Mouse (Mus musculus) kidney, postnatal 14 days (tissue): ENCODE data around the gene Cby1.
"Not testable (repeated sequence)": the region's sequence is repeated elsewhere in the genome, so short reads cannot be mapped to it uniquely, and the experiment has no call there.

Source experiments
- DNase-seq: peaks from one replicate; pipeline ENCODE4 v3.0.0; 2022; ENCODE audit warnings: mixed read lengths

Gene Cby1

GRCm38 (mm10) chr15:79658531-79659375 is at the start of gene Cby1, which contains the start of gene Fam227a:
Gene Cby1, plus strand, starts transcription at chr15:79659199.
Gene Fam227a, minus strand, starts transcription at chr15:79658956.
- DNase-seq = peak; percentile 97

DNA sequence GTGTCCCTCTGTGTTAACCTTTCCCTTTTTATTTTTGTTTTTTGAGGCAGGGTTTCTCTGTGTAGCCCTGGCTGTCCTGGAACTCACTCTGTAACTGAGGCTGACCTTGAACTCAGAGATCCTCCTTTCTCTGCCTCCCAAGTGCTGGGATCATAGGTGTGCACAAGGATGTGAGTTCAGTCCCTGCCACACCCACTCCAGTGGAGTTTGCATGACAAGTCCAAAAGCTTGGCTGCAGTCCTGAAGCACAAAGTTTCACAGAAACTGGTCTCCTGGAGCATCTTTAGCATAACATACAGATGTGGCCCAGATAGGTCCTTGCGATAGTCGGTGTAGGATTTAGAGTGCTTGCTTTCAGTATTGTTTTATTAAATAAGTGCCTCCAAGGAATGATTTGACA is 49.8 kb upstream of the Cby1 start:
- DNase-seq = no peak

- DNase-seq = no peak
Measured at GRCm38 (mm10) chr15:79615501-79615900, 43.5 kb upstream of the Cby1 start.

DNA sequence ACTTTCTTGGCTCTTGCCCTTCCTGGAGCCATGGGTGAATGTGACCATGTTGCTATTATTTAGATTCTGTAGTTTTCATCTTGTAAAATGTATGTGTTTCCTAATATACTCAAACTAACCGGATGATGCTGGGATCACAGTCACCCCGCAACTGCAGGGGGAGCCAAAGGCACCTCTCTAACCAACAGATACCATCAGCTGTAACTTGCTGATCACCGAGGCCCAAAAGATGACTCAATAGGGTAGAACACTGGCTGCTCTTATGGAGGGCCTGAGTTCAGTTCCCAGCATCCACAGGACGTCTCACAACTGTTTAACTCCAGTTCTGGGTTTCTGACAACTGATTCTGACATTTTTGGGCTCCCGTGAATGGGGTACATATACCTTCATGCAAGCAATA is 42.3 kb upstream of the Cby1 start:
- DNase-seq = no peak

DNA sequence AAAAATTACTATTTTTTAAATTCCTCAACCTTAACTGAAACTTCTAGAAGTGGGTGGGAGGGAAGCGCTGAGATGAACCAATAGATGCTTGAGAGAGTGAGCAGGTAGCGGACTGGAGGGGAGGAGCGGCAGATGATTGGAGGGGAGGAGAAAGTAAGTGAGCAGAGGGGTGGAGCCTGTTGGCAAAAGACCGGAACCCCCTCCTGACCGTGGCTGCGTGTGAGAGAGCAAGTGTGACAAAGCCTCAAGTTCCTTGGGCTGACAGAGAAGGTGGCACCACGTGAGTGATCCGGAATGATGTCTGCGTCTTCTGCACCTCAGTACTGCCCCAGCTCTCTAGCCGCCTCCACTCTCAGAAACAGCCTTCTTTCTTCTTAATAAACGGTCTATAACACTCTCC is 41.9 kb upstream of the Cby1 start:
- no peak for DNase-seq

DNA sequence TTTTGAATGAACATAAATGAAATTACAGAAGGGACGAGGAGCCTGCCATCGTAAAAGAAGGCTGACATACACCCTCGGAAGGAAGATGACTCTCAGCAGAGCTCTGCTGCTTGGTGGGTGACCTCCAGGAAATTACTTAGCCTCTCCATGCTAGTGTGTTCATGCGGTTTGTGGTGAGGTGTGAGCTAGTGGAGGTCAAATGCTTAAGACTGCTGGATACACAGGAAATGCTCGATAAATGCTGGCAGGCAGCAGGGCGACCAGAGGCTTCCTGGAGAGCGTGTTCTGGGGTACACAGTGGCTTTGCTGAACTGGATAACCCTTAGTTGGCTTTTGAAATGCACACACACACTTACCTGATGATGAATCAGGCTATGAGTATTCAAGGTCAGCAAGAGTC is 40.5 kb upstream of the Cby1 start:
- no peak for DNase-seq

DNA sequence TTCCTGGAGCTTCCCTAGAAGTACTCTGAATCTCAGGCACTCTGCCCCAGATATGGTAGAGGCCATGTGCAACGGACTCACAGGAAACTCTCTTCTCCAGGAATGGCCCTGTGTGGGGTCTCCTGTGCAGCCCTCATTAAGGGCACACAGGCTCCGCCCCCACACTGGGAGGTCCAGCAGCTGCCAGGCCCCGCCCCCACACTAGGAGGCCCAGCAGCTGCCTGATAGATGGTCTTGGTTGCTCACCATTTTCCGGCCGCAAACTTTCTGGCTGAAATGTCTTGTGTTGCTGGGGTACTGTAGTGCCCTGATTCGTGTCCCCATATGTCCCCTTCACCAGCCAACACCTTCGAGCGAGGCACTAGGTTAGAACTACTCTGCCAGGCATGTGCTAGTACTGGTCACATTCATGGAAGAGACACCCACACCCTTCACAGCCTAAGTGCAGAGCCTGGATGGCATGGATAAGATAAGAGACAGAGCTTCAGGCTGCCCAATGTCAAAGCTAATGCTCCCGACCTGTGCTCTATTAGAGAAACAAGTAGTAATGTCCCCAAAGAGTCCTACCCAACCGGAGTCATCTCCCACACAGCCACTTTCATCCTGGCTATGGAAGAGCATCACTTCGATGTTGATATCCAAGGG is 39.1 kb upstream of the Cby1 start:
- no peak for DNase-seq

DNA sequence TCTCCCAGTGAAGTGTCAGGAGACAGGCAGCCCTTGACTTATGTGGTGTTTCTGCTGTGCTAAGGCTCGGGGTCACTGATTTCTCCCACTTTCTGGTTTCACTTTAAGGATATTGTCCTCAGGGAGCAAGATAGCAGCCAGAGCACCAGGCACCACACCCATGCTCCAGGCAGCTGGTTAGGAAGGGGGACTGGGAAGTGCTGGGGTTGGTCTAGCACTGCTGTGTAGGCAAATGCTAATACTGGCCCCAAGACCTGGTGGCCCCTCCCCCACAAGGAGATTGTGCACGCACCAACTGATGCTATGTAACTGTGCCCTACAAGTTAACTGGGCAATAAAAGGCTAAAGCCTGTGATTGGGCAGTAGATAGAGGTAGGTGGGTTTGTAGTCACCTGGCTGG is 28.5 kb upstream of the Cby1 start:
- DNase-seq = no peak

GRCm38 (mm10) chr15:79641135-79641817 is 17.7 kb upstream of the Cby1 start:
- no peak for DNase-seq

DNA sequence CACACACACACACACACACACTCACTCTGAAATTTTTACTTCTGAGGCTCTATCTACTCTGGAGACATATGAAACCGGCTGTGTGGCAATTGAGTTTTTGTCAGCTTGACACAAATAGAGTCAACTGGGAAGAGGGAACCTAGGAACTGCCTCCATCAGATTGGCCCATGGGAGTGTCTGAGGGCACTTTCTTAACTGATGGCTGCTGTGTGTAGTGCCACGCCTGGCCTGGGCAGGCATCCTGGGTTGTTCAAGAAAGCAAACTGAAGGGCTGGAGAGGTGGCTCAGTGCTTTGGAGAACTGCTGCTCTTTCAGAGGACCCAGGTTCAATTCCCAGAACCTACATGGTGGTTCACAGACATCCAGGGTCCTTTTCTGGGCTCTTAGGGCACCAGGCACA is 13.5 kb upstream of the Cby1 start:
- no peak for DNase-seq

GRCm38 (mm10) chr15:79648130-79648529 is 10.9 kb upstream of the Cby1 start:
- DNase-seq = no peak

DNA sequence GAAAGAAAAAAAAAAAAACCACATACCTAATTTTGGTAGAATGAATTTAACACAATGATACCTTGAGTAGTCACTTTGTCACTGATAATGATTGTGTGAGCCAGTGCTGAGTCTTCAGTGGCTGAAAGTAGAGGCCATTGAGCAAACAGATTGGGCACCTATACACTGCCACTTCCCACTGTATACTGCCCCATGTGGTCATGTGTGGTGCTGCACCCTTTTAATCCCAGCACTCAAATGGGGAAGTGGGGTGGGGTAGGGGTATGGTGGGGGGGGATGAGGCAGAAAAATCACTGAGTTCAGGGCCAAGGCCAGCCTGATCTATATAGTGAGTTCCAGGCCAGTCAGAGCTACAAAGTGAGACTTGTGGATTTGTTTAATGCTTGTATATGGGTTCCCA is 8.4 kb upstream of the Cby1 start:
- DNase-seq = peak; percentile 35

- no peak for DNase-seq
Measured at GRCm38 (mm10) chr15:79651481-79651880, 7.5 kb upstream of the Cby1 start.

- DNase-seq = no peak
Measured at GRCm38 (mm10) chr15:79656451-79656850, 2.5 kb upstream of the Cby1 start.

GRCm38 (mm10) chr15:79657837-79658530 is 1.0 kb upstream of the Cby1 start:
- DNase-seq = peak; percentile 87

GRCm38 (mm10) chr15:79661852-79662251 is 2.9 kb downstream of the Cby1 start:
- DNase-seq = no peak

DNA sequence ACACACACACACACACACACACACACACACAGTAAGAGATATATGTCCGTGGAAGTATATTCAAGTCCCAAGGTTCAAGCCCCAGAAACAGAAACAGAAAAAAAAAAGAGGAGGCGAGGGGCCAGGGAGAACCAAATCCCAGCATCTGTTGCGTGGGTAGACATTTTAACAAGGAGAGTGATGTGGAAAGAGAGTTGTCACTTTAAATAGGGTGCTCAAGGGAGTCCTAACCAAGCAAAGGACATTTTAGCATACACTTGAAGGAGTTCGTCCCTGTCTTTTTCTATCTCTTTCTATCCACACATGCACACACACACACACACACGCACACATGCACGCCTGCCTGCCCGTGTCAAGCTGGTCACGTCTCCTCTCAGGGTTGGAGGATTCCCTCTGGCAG is 5.7 kb downstream of the Cby1 start:
- no peak for DNase-seq

DNA sequence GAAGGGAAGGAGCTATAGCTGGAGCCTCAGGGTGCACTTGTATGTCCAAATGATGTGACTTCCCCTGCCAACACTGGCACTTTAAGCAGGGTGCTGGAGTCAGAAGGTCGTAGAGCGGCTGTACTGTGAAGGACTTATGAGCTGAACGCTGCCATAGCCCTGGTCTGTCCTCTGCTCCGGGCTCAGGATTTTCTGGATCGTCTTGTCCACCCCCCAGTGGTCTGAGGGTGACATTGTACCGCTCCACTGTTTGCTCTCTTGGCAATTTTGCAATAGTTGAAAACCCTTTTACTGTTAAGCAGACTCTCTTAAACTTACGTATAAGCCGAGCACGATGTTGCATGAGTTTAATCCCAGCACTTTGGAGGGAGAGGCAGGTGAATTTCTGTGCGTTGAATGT is 10.2 kb downstream of the Cby1 start:
- peak; percentile 41 for DNase-seq

DNA sequence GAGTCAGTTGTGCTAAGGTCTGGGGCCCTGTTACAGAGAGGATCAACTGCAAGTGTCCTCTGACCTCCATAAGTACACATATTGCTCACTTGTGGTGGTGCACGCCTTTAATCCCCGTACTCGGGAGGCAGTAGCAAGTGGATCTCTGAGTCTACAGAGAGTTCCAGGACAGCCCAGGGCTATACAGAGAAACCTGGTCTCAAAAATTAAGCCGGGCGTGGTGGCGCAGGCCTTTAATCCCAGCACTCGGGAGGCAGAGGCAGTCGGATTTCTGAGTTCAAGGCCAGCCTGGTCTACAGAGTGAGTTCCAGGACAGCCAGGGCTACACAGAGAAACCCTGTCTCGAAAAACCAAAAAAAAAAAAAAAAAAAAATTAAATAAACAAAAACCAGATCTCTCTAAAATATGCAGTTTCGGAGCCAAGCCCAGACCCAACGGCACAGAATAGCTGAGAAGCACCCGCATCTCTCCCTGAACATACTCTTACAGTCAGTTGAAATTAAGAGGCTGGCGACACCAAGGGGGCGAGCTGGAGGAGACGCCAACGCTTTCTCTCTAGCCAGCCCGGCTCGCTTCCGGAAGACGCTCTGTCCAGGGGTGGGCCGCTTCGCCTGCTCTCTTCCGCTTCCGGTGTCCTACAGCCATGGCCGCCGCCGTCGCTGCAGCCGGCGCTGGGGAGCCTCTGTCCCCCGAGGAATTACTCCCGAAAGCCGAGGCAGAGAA is 11.4 kb downstream of the Cby1 start, which contains the start of gene Tomm22:
Gene Tomm22, plus strand, starts transcription at position 613 of the 723 bp plus-strand sequence.
- peak; percentile 93 for DNase-seq

- DNase-seq = no peak
Measured at GRCm38 (mm10) chr15:79670972-79671299, 11.9 kb downstream of the Cby1 start.

DNA sequence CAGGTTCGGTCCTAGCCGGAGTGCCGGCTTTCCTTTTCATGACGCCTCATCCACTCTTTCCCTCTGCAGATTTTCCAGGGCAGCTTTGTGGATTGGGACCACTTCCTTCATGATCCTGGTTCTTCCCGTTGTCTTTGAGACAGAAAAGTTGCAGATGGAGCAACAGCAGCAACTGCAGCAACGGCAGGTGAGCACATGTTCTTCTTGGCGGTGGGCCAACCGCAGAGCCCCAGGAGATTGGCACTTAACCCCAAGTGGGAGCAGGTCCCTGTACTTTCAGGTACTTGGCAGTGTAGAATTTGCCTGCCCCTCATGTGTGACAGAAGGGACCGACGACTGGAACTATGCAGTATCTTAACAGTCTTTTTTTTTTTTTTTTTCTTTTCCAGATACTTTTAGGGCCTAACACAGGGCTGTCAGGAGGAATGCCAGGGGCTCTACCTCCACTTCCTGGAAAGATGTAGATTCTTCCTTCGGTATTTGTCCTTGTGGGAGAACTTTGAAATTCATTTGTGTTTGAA is 12.9 kb downstream of the Cby1 start:
- DNase-seq = not testable (repeated sequence)

DNA sequence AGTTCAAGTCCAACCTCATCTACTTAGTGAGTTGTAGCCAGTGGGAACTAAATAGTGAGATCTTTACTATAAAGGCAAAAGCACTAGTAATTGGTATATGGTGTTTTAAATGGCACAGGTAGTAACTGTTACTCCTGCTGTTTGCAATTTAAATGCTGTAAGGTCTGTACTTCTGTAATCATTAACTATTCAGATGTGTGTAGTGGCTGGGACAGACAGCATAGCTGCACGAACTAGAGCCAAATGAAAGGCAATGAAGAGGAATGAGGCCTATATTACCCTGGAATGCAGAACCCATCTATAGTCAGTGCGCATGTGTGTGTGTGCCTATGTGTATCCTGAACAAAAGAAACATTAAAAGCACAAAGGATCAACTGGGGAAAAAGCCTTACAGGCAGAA is 18.9 kb downstream of the Cby1 start:
- DNase-seq = peak; percentile 42
